Mouse (Mus musculus): Measurements from ENCODE around the gene Szrd1.

- no peak for TF ChIP-seq CTCF (conservative IDR thresholded peaks at IDR 0.05; ENCODE audit: low read length)
- no peak for TF ChIP-seq NANOG (IDR thresholded peaks at IDR 0.05; ENCODE audit: borderline replicate concordance, low read length)
- no peak for TF ChIP-seq POU5F1 (IDR thresholded peaks at IDR 0.05; ENCODE audit: borderline replicate concordance, low read length)
Observed at GRCm38 (mm10) chr4:141160193-141160592, 20.6 kb upstream of the Szrd1 start.

Measured in E14TG2a.4 (cell line).